Mouse (Mus musculus): ENCODE results near the gene Mrps31. TPM values are rescaled to one million over a fixed set of nuclear protein-coding genes. Genes with fewer than 3 reads are reported as not detected.

The Mrps31 gene
- total and polyA plus RNA-seq, 3 experiments: 34.0 to 39.9 TPM; not detected in 1

Other genes starting within 250 kb of the Mrps31 start
- gene Nek3, start 244.9 kb upstream of the Mrps31 start, total RNA-seq (2012; rRNA removed): 2.0 and 3.0 TPM in 2 replicates
- 1 to 10 TPM in 1 of 2 experiments, not detected in 1; 3.5 TPM for gene Nek3, start 244.9 kb upstream of the Mrps31 start, polyA plus RNA-seq (2012; ENCODE audit: insufficient read depth in 1 of 2, insufficient read length in 2 of 2, low read depth in 1 of 2, low replicate concordance in 2 of 2, missing spikeins in 1 of 2)
- 25.5 and 26.4 TPM in 2 replicates for gene Ckap2, start 225.5 kb upstream of the Mrps31 start, total RNA-seq (2012; rRNA removed)
- gene Ckap2, start 225.5 kb upstream of the Mrps31 start, polyA plus RNA-seq (2012; ENCODE audit: insufficient read depth in 1 of 2, insufficient read length in 2 of 2, low read depth in 1 of 2, low replicate concordance in 2 of 2, missing spikeins in 1 of 2): 10 to 100 TPM in 1 of 2 experiments, not detected in 1; 33.6 TPM
- gene Vps36, start 218.6 kb upstream of the Mrps31 start, total RNA-seq (2012; rRNA removed): 21.7 and 23.2 TPM in 2 replicates
- gene Vps36, start 218.6 kb upstream of the Mrps31 start, polyA plus RNA-seq (2012; ENCODE audit: insufficient read depth in 1 of 2, insufficient read length in 2 of 2, low read depth in 1 of 2, low replicate concordance in 2 of 2, missing spikeins in 1 of 2): 10 to 100 TPM in 1 of 2 experiments, not detected in 1; 27.9 TPM
- not detected in 2 replicates for gene Thsd1, start 184.0 kb upstream of the Mrps31 start, total RNA-seq (2012; rRNA removed)
- under 1 TPM in 1 of 2 experiments, not detected in 1; 0.10 TPM for gene Thsd1, start 184.0 kb upstream of the Mrps31 start, polyA plus RNA-seq (2012; ENCODE audit: insufficient read depth in 1 of 2, insufficient read length in 2 of 2, low read depth in 1 of 2, low replicate concordance in 2 of 2, missing spikeins in 1 of 2)
- gene Tpte, start 127.9 kb upstream of the Mrps31 start, total RNA-seq (2012; rRNA removed): not detected in 2 replicates
- gene Tpte, start 127.9 kb upstream of the Mrps31 start, polyA plus RNA-seq (2012; ENCODE audit: insufficient read depth in 1 of 2, insufficient read length in 2 of 2, low read depth in 1 of 2, low replicate concordance in 2 of 2, missing spikeins in 1 of 2): not detected
- gene Slc25a15, start 12.8 kb upstream of the Mrps31 start, total RNA-seq (2012; rRNA removed): 16.0 and 21.7 TPM in 2 replicates
- gene Slc25a15, start 12.8 kb upstream of the Mrps31 start, polyA plus RNA-seq (2012; ENCODE audit: insufficient read depth in 1 of 2, insufficient read length in 2 of 2, low read depth in 1 of 2, low replicate concordance in 2 of 2, missing spikeins in 1 of 2): 10 to 100 TPM in 1 of 2 experiments, not detected in 1; 11.4 TPM

Measured in MEL (cell line).